Mouse (Mus musculus): ENCODE measurements around the gene Zfp655. TPM values are rescaled to one million over a fixed set of nuclear protein-coding genes. Genes with fewer than 3 reads are reported as not detected.
"Not testable (repeated sequence)": the region's sequence is repeated elsewhere in the genome, so short reads cannot be mapped to it uniquely, and the experiment has no call there.

Zfp655 gene
- polyA plus RNA-seq, 1 experiment from 2014 or later = 19.1 TPM

- DNase-seq (ENCODE audit: low spot score) (no peak), ATAC-seq (ENCODE audit: low FRiP score, low TSS enrichment) (peak; percentile 72)
- no peak overlapping the region for H3K4me3 ChIP-seq (ENCODE audit: low read depth, low read length)
- TF ChIP-seq CTCF (IDR thresholded peaks at IDR 0.05; ENCODE audit: low read depth) (no peak), EP300 (optimal IDR thresholded peaks at IDR 0.05) (no peak)
- H3K9me3 ChIP-seq (ENCODE audit: control insufficient read depth, low read length) = no peaks in the 10 kb centered on the region
- H3K4me1 ChIP-seq (replicated peaks; ENCODE audit: control insufficient read depth, insufficient read depth) = no peaks in the 10 kb centered on the region
- WGBS = 73% methylated on average over 5 of the region's 5 CpGs
- H3K27ac ChIP-seq (replicated peaks) = no peak overlapping the region
- H3K4me2 ChIP-seq (replicated peaks; ENCODE audit: low read depth) = no peak overlapping the region
- H3K36me3 ChIP-seq (ENCODE audit: control insufficient read depth, insufficient read depth, low read length) = peaks cover 24% of the 10 kb centered on the region; the same call in 1 of the 2 replicates
- H3K9ac ChIP-seq (ENCODE audit: low read length) = no peak overlapping the region
- no peaks in the 10 kb centered on the region for H3K27me3 ChIP-seq (ENCODE audit: control insufficient read depth, insufficient read depth, low read length)
Measured at GRCm38 (mm10) chr5:145222840-145223239, 8.7 kb upstream of the Zfp655 start.

- no peaks in the 10 kb centered on the region for H3K9me3 ChIP-seq (ENCODE audit: control insufficient read depth, low read length)
- H3K4me1 ChIP-seq (replicated peaks; ENCODE audit: control insufficient read depth, insufficient read depth) = no peaks in the 10 kb centered on the region
- no peaks in the 10 kb centered on the region for H3K27me3 ChIP-seq (ENCODE audit: control insufficient read depth, insufficient read depth, low read length)
- H3K9ac ChIP-seq (ENCODE audit: low read length) = no peak overlapping the region
- no peak for DNase-seq (ENCODE audit: low spot score)
- 65% methylated on average over 12 of the region's 12 CpGs for WGBS
- H3K36me3 ChIP-seq (ENCODE audit: control insufficient read depth, insufficient read depth, low read length) = peaks cover 22% of the 10 kb centered on the region; the same call in 1 of the 2 replicates
- no peak overlapping the region for H3K4me3 ChIP-seq (ENCODE audit: low read depth, low read length)
- H3K27ac ChIP-seq (replicated peaks) = 0 out of 2 replicates have a peak overlapping the region, but pooled peaks have one; percentile 13
- TF ChIP-seq EP300 (optimal IDR thresholded peaks at IDR 0.05) = no peak
- no peak for TF ChIP-seq CTCF (IDR thresholded peaks at IDR 0.05; ENCODE audit: low read depth)
- ATAC-seq (ENCODE audit: low FRiP score, low TSS enrichment) = no peak
- H3K4me2 ChIP-seq (replicated peaks; ENCODE audit: low read depth) = no peak overlapping the region
Measured at GRCm38 (mm10) chr5:145223395-145223794, 8.1 kb upstream of the Zfp655 start.

- H3K36me3 ChIP-seq (ENCODE audit: control insufficient read depth, insufficient read depth, low read length) = peaks cover 5% of the 10 kb centered on the region; the same call in 1 of the 2 replicates
- no peaks in the 10 kb centered on the region for H3K9me3 ChIP-seq (ENCODE audit: control insufficient read depth, low read length)
- TF ChIP-seq EP300 (optimal IDR thresholded peaks at IDR 0.05) = no peak
- TF ChIP-seq CTCF (IDR thresholded peaks at IDR 0.05; ENCODE audit: low read depth) = no peak
- 54% methylated on average over 2 of the region's 2 CpGs for WGBS
- ATAC-seq (ENCODE audit: low FRiP score, low TSS enrichment) (no peak), DNase-seq (ENCODE audit: low spot score) (no peak)
- H3K27ac ChIP-seq (replicated peaks) = no peak overlapping the region
- H3K4me1 ChIP-seq (replicated peaks; ENCODE audit: control insufficient read depth, insufficient read depth) = peaks cover 2% of the 10 kb centered on the region; the same call in 1 of the 2 replicates
- no peaks in the 10 kb centered on the region for H3K27me3 ChIP-seq (ENCODE audit: control insufficient read depth, insufficient read depth, low read length)
- H3K9ac ChIP-seq (ENCODE audit: low read length) = no peak overlapping the region
- no peak overlapping the region for H3K4me2 ChIP-seq (replicated peaks; ENCODE audit: low read depth)
- no peak overlapping the region for H3K4me3 ChIP-seq (ENCODE audit: low read depth, low read length)
Measured at GRCm38 (mm10) chr5:145226453-145226852, 5.1 kb upstream of the Zfp655 start.

GRCm38 (mm10) chr5:145229283-145229682 is 2.2 kb upstream of the Zfp655 start:
- ATAC-seq (ENCODE audit: low FRiP score, low TSS enrichment) = not testable (repeated sequence)
- DNase-seq (ENCODE audit: low spot score) = peak; percentile 6

GRCm38 (mm10) chr5:145230641-145231040 is 874 bp upstream of the Zfp655 start:
- H3K36me3 ChIP-seq (ENCODE audit: control insufficient read depth, insufficient read depth, low read length) = peaks cover 8% of the 10 kb centered on the region
- H3K4me3 ChIP-seq (ENCODE audit: low read depth, low read length) = no peak overlapping the region
- no peaks in the 10 kb centered on the region for H3K9me3 ChIP-seq (ENCODE audit: control insufficient read depth, low read length)
- H3K9ac ChIP-seq (ENCODE audit: low read length) = no peak overlapping the region; the same call in 1 of the 2 replicates
- DNase-seq (ENCODE audit: low spot score) (peak; percentile 8), ATAC-seq (ENCODE audit: low FRiP score, low TSS enrichment) (no peak)
- TF ChIP-seq CTCF (IDR thresholded peaks at IDR 0.05; ENCODE audit: low read depth) = no peak
- no peak for TF ChIP-seq EP300 (optimal IDR thresholded peaks at IDR 0.05)
- H3K27ac ChIP-seq (replicated peaks) = peak overlapping the region; percentile 93; the same call in 1 of the 2 replicates
- H3K4me1 ChIP-seq (replicated peaks; ENCODE audit: control insufficient read depth, insufficient read depth) = peaks cover 2% of the 10 kb centered on the region; the same call in 1 of the 2 replicates
- WGBS = 79% methylated on average over 4 of the region's 4 CpGs
- peak overlapping the region; percentile 69 for H3K4me2 ChIP-seq (replicated peaks; ENCODE audit: low read depth)
- no peaks in the 10 kb centered on the region for H3K27me3 ChIP-seq (ENCODE audit: control insufficient read depth, insufficient read depth, low read length)

More at GRCm38 (mm10) chr5:145229283-145229682, 2.2 kb upstream of the Zfp655 start:
- not testable (repeated sequence) for H3K9ac ChIP-seq (ENCODE audit: low read length); H3K27me3 ChIP-seq (ENCODE audit: control insufficient read depth, insufficient read depth, low read length); H3K9me3 ChIP-seq (ENCODE audit: control insufficient read depth, low read length); H3K27ac ChIP-seq (replicated peaks); H3K4me3 ChIP-seq (ENCODE audit: low read depth, low read length); H3K4me1 ChIP-seq (replicated peaks; ENCODE audit: control insufficient read depth, insufficient read depth); H3K4me2 ChIP-seq (replicated peaks; ENCODE audit: low read depth); H3K36me3 ChIP-seq (ENCODE audit: control insufficient read depth, insufficient read depth, low read length)
- WGBS = 85% methylated on average over 6 of the region's 6 CpGs

GRCm38 (mm10) chr5:145231893-145232411 is 437 bp downstream of the Zfp655 start:
- Histone ChIP-seq H3K9me3 (ENCODE audit: control insufficient read depth, low read length) (no peaks in the 10 kb centered on the region), H3K4me2 (replicated peaks; ENCODE audit: low read depth) (peak overlapping the region; percentile 69), H3K4me3 (ENCODE audit: low read depth, low read length) (peak overlapping the region; percentile 99), H3K4me1 (replicated peaks; ENCODE audit: control insufficient read depth, insufficient read depth) (peaks cover 2% of the 10 kb centered on the region; the same call in 1 of the 2 replicates), H3K36me3 (ENCODE audit: control insufficient read depth, insufficient read depth, low read length) (peaks cover 8% of the 10 kb centered on the region), H3K9ac (ENCODE audit: low read length) (peak overlapping the region; percentile 94), H3K27me3 (ENCODE audit: control insufficient read depth, insufficient read depth, low read length) (no peaks in the 10 kb centered on the region), H3K27ac (replicated peaks) (peak overlapping the region; percentile 93)
- DNase-seq (ENCODE audit: low spot score) (no peak), ATAC-seq (ENCODE audit: low FRiP score, low TSS enrichment) (peak; percentile 68)
- no peak for TF ChIP-seq EP300 (optimal IDR thresholded peaks at IDR 0.05)
- TF ChIP-seq CTCF (IDR thresholded peaks at IDR 0.05; ENCODE audit: low read depth) = no peak
- 0% methylated on average over 42 of the region's 49 CpGs for WGBS

Measured in stomach, postnatal 0 days (tissue).